Mouse (Mus musculus) intestine, embryonic 14.5 days (tissue): Measurements from ENCODE around the gene Anapc1. TPM values are rescaled to one million over a fixed set of nuclear protein-coding genes. Genes with fewer than 3 reads are reported as not detected.

Experiments
- ATAC-seq: fragments of 200-750 bp; cut with Nextera tagmentation; replicated peaks from 2 replicates; pipeline ENCODE4 v1.8.0; 2017; ENCODE audit warnings: low read depth, moderate number of reproducible peaks, moderate TSS enrichment, moderate library complexity; ENCODE audit not compliant: low FRiP score, low TSS enrichment
- DNase-seq: peaks from one replicate; pipeline ENCODE4 v3.0.0-alpha.2; 2018; ENCODE audit warnings: low spot score
- H3K27ac ChIP-seq: fragments of 300-500 bp; sonication (generic); 2 replicates; pipeline ENCODE4 v1.5.1; 2014; ENCODE audit warnings: low read depth, mild to moderate bottlenecking, control low read depth
- H3K27me3 ChIP-seq: fragments of 300-500 bp; sonication (generic); replicated peaks from 2 replicates; pipeline ENCODE4 v1.6.1; 2014; ENCODE audit warnings: low read length, control low read depth; ENCODE audit not compliant: control insufficient read depth, insufficient read depth
- H3K36me3 ChIP-seq: fragments of 300-500 bp; sonication (generic); 2 replicates; pipeline ENCODE4 v1.6.1; 2014; ENCODE audit warnings: low read length, control low read depth; ENCODE audit not compliant: control insufficient read depth, insufficient read depth
- H3K4me1 ChIP-seq: fragments of 300-500 bp; sonication (generic); replicated peaks from 2 replicates; pipeline ENCODE4 v1.6.1; 2014; ENCODE audit warnings: low read length, control low read depth, mixed read lengths; ENCODE audit not compliant: control insufficient read depth, insufficient read depth
- H3K4me2 ChIP-seq: fragments of 300-500 bp; sonication (generic); 2 replicates; pipeline ENCODE4 v1.6.1; 2014; ENCODE audit warnings: low read length
- H3K4me3 ChIP-seq: fragments of 300-500 bp; sonication (generic); 2 replicates; pipeline ENCODE4 v1.5.1; 2014; ENCODE audit warnings: low read depth, low read length, control low read depth, mixed read lengths
- H3K9ac ChIP-seq: fragments of 300-500 bp; sonication (generic); 2 replicates; pipeline ENCODE4 v1.6.1; 2014; ENCODE audit warnings: mild to moderate bottlenecking, low read length
- H3K9me3 ChIP-seq: fragments of 300-500 bp; sonication (generic); 2 replicates; pipeline ENCODE4 v1.6.1; 2016; ENCODE audit warnings: low read length, control low read depth; ENCODE audit not compliant: control insufficient read depth
- WGBS: fragments of 180-500 bp; shearing (Covaris S2); extraction: QIAGEN DNeasy Blood & Tissue Kit; methylation state at CpG from one replicate; pipeline ENCODE4 v1.1.7; 2014; 5-methylcytosine and 5-hydroxymethylcytosine counted together
- polyA plus RNA-seq: library from polyadenylated mRNA; unstranded; fragments of >200 nt; fragmentation: Nextera tagmentation; extraction: Ambion mirVana; gene quantifications from 2 replicates; pipeline ENCODE4 v1.2.1, GENCODE M21; 2014

Anapc1 gene
- polyA plus RNA-seq, result 80.4 and 84.8 TPM in 2 replicates

GRCm38 (mm10) chr2:128686921-128687557 is at the start of gene Anapc1:
Gene Anapc1, minus strand, starts transcription at chr2:128687391.
- H3K36me3 ChIP-seq, result peaks cover 31% of the 10 kb centered on the region
- peak within 1 kb of the TSS; percentile 91 for H3K27ac ChIP-seq
- peak within 1 kb of the TSS; percentile 92 for H3K4me2 ChIP-seq
- H3K4me1 ChIP-seq, result peaks cover 8% of the 10 kb centered on the region
- H3K9me3 ChIP-seq, result no peaks in the 10 kb centered on the region
- peak; percentile 99 for ATAC-seq
- DNase-seq, result peak; percentile 90
- no peaks in the 10 kb centered on the region for H3K27me3 ChIP-seq
- H3K9ac ChIP-seq, result peak within 1 kb of the TSS; percentile 97
- WGBS, result under 1% methylated on average over 58 of the region's 58 CpGs
- H3K4me3 ChIP-seq, result peak within 1 kb of the TSS; percentile 96

GRCm38 (mm10) chr2:128735089-128735488 is 47.9 kb upstream of the Anapc1 start:
- no peak overlapping the region for H3K4me3 ChIP-seq
- peaks cover 6% of the 10 kb centered on the region; the same call in 1 of the 2 replicates for H3K4me1 ChIP-seq
- WGBS, result 39% methylated on average over 3 of the region's 3 CpGs
- H3K9ac ChIP-seq, result no peak overlapping the region
- H3K27ac ChIP-seq, result 0 out of 2 replicates have a peak overlapping the region, but pooled peaks have one; percentile 38
- no peak for ATAC-seq
- no peaks in the 10 kb centered on the region for H3K27me3 ChIP-seq
- H3K4me2 ChIP-seq, result no peak overlapping the region
- no peaks in the 10 kb centered on the region for H3K9me3 ChIP-seq
- no peak for DNase-seq
- peaks cover 9% of the 10 kb centered on the region; the same call in 1 of the 2 replicates for H3K36me3 ChIP-seq

GRCm38 (mm10) chr2:128731951-128732350 is 44.8 kb upstream of the Anapc1 start:
- Histone ChIP-seq H3K4me3 (no peak overlapping the region), H3K9me3 (no peaks in the 10 kb centered on the region), H3K27me3 (no peaks in the 10 kb centered on the region), H3K9ac (no peak overlapping the region), H3K27ac (no peak overlapping the region), H3K4me1 (peaks cover 12% of the 10 kb centered on the region; the same call in 1 of the 2 replicates), H3K36me3 (no peaks in the 10 kb centered on the region), H3K4me2 (no peak overlapping the region)
- ATAC-seq (no peak), DNase-seq (no peak)
- 82% methylated on average over 1 of the region's 1 CpGs for WGBS

- Histone ChIP-seq H3K9me3 (no peaks in the 10 kb centered on the region), H3K36me3 (no peaks in the 10 kb centered on the region), H3K9ac (no peak overlapping the region), H3K27ac (no peak overlapping the region), H3K27me3 (no peaks in the 10 kb centered on the region), H3K4me1 (peaks cover 12% of the 10 kb centered on the region; the same call in 1 of the 2 replicates), H3K4me2 (no peak overlapping the region), H3K4me3 (no peak overlapping the region)
- 63% methylated on average over 10 of the region's 10 CpGs for WGBS
- no peak for DNase-seq
- ATAC-seq, result no peak
These were observed 44.3 kb upstream of the Anapc1 start for GRCm38 (mm10) chr2:128731514-128731913.

- Histone ChIP-seq H3K27ac (no peak overlapping the region), H3K9me3 (no peaks in the 10 kb centered on the region), H3K27me3 (no peaks in the 10 kb centered on the region), H3K4me3 (no peak overlapping the region), H3K36me3 (no peaks in the 10 kb centered on the region), H3K4me1 (0 out of 2 replicates have a peak, but pooled peaks cover 6% of the 10 kb centered on the region), H3K4me2 (no peak overlapping the region), H3K9ac (no peak overlapping the region)
- 57% methylated on average over 7 of the region's 7 CpGs for WGBS
- ATAC-seq (no peak), DNase-seq (no peak)
These were observed 42.0 kb upstream of the Anapc1 start for GRCm38 (mm10) chr2:128729141-128729540.

- DNase-seq (no peak), ATAC-seq (no peak)
- H3K36me3 ChIP-seq, result no peaks in the 10 kb centered on the region
- H3K27ac ChIP-seq, result no peak overlapping the region
- no peaks in the 10 kb centered on the region for H3K27me3 ChIP-seq
- H3K4me1 ChIP-seq, result 0 out of 2 replicates have a peak, but pooled peaks cover 6% of the 10 kb centered on the region
- no peak overlapping the region for H3K4me2 ChIP-seq
- WGBS, result 75% methylated on average over 4 of the region's 4 CpGs
- H3K4me3 ChIP-seq, result no peak overlapping the region
- H3K9ac ChIP-seq, result no peak overlapping the region
- H3K9me3 ChIP-seq, result no peaks in the 10 kb centered on the region
These were observed 40.9 kb upstream of the Anapc1 start for GRCm38 (mm10) chr2:128728066-128728465.

GRCm38 (mm10) chr2:128727552-128727951 is 40.4 kb upstream of the Anapc1 start:
- ATAC-seq (no peak), DNase-seq (no peak)
- no peaks in the 10 kb centered on the region for H3K36me3 ChIP-seq
- 0 out of 2 replicates have a peak, but pooled peaks cover 6% of the 10 kb centered on the region for H3K4me1 ChIP-seq
- H3K9me3 ChIP-seq, result no peaks in the 10 kb centered on the region
- H3K27ac ChIP-seq, result no peak overlapping the region
- 62% methylated on average over 3 of the region's 3 CpGs for WGBS
- H3K4me2 ChIP-seq, result no peak overlapping the region
- no peak overlapping the region for H3K9ac ChIP-seq
- H3K27me3 ChIP-seq, result no peaks in the 10 kb centered on the region
- H3K4me3 ChIP-seq, result no peak overlapping the region

GRCm38 (mm10) chr2:128726626-128727025 is 39.4 kb upstream of the Anapc1 start:
- Histone ChIP-seq H3K27me3 (no peaks in the 10 kb centered on the region), H3K27ac (no peak overlapping the region), H3K9me3 (no peaks in the 10 kb centered on the region), H3K4me3 (no peak overlapping the region), H3K9ac (no peak overlapping the region), H3K4me1 (0 out of 2 replicates have a peak, but pooled peaks cover 6% of the 10 kb centered on the region), H3K36me3 (no peaks in the 10 kb centered on the region), H3K4me2 (no peak overlapping the region)
- no peak for ATAC-seq
- WGBS, result 72% methylated on average over 7 of the region's 7 CpGs
- no peak for DNase-seq

- Histone ChIP-seq H3K9ac (no peak overlapping the region), H3K4me1 (0 out of 2 replicates have a peak, but pooled peaks cover 6% of the 10 kb centered on the region), H3K4me2 (no peak overlapping the region), H3K27ac (no peak overlapping the region), H3K4me3 (no peak overlapping the region), H3K36me3 (no peaks in the 10 kb centered on the region), H3K9me3 (peaks cover 2% of the 10 kb centered on the region; the same call in 1 of the 2 replicates), H3K27me3 (no peaks in the 10 kb centered on the region)
- WGBS, result 78% methylated on average over 5 of the region's 5 CpGs
- ATAC-seq (no peak), DNase-seq (no peak)
These were observed 38.9 kb upstream of the Anapc1 start for GRCm38 (mm10) chr2:128726067-128726466.
